Mouse (Mus musculus): Measurements from ENCODE around the gene Acat2. TPM values are rescaled to one million over a fixed set of nuclear protein-coding genes. Genes with fewer than 3 reads are reported as not detected.

The Acat2 gene
- polyA plus RNA-seq, 1 experiment from 2014 or later = 137 TPM

GRCm38 (mm10) chr17:12916588-12917380, 43.8 kb downstream of the Acat2 start:
- ATAC-seq (ENCODE audit: insufficient read depth, low FRiP score) = peak; percentile 63
- Histone ChIP-seq H3K4me1 (ENCODE audit: control insufficient read depth, insufficient read depth, low read length) (peaks cover 8% of the 10 kb centered on the region; the same call in 1 of the 2 replicates), H3K27me3 (ENCODE audit: control insufficient read depth, insufficient read depth, low read length) (no peaks in the 10 kb centered on the region), H3K4me2 (ENCODE audit: low read depth, low read length) (peak overlapping the region; percentile 81), H3K4me3 (replicated peaks; ENCODE audit: low read length) (peak overlapping the region; percentile 99), H3K27ac (ENCODE audit: low read length) (peak overlapping the region; percentile 95), H3K9me3 (replicated peaks; ENCODE audit: control insufficient read depth, low read length) (no peaks in the 10 kb centered on the region), H3K36me3 (ENCODE audit: control insufficient read depth, insufficient read depth, low read length) (peaks cover 33% of the 10 kb centered on the region), H3K9ac (ENCODE audit: low read length) (peak overlapping the region; percentile 99)
- WGBS = under 1% methylated on average over 40 of the region's 40 CpGs

- no peaks in the 10 kb centered on the region for H3K27me3 ChIP-seq (ENCODE audit: control insufficient read depth, insufficient read depth, low read length)
- H3K27ac ChIP-seq (ENCODE audit: low read length) = peak within 1 kb of the TSS; percentile 95
- peak within 1 kb of the TSS; percentile 99 for H3K4me3 ChIP-seq (replicated peaks; ENCODE audit: low read length)
- H3K36me3 ChIP-seq (ENCODE audit: control insufficient read depth, insufficient read depth, low read length) = peaks cover 32% of the 10 kb centered on the region
- peak within 1 kb of the TSS; percentile 99 for H3K9ac ChIP-seq (ENCODE audit: low read length)
- under 1% methylated on average over 56 of the region's 56 CpGs for WGBS
- peak; percentile 99 for ATAC-seq (ENCODE audit: insufficient read depth, low FRiP score)
- peaks cover 8% of the 10 kb centered on the region; the same call in 1 of the 2 replicates for H3K4me1 ChIP-seq (ENCODE audit: control insufficient read depth, insufficient read depth, low read length)
- H3K4me2 ChIP-seq (ENCODE audit: low read depth, low read length) = peak within 1 kb of the TSS; percentile 81
- H3K9me3 ChIP-seq (replicated peaks; ENCODE audit: control insufficient read depth, low read length) = no peaks in the 10 kb centered on the region
Measured at GRCm38 (mm10) chr17:12915881-12916583, 44.5 kb downstream of the Acat2 start, which contains the start of gene Mrpl18. TSS of gene Mrpl18 (minus strand) at chr17:12916345.

DNA sequence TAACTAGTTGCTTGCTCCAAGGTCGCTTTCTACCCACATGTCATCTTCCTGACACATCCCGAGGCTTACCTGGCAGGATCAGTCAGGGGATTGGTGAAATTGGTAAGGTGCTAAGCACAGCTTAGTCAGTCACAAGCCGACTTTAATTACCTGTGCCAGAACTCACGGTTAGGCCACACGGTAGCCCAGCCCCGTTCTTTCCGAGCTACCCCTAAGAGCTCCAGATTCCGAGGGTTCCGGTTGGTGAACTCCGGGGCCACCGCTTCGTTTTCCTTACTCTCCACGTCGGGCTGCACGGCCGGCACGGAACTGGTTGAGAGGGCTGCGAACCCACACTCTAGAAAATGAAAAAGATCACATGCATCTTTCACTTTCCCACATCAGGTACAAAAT, 45.1 kb downstream of the Acat2 start, which contains the start of gene Tcp1:
TSS of gene Tcp1 (plus strand) at position 214 of the 393 bp plus-strand sequence.
- Histone ChIP-seq H3K36me3 (ENCODE audit: control insufficient read depth, insufficient read depth, low read length) (peaks cover 33% of the 10 kb centered on the region), H3K27ac (ENCODE audit: low read length) (peak within 1 kb of the TSS; percentile 95), H3K27me3 (ENCODE audit: control insufficient read depth, insufficient read depth, low read length) (no peaks in the 10 kb centered on the region), H3K9ac (ENCODE audit: low read length) (peak within 1 kb of the TSS; percentile 99), H3K9me3 (replicated peaks; ENCODE audit: control insufficient read depth, low read length) (no peaks in the 10 kb centered on the region), H3K4me1 (ENCODE audit: control insufficient read depth, insufficient read depth, low read length) (peaks cover 8% of the 10 kb centered on the region; the same call in 1 of the 2 replicates), H3K4me2 (ENCODE audit: low read depth, low read length) (peak within 1 kb of the TSS; percentile 81), H3K4me3 (replicated peaks; ENCODE audit: low read length) (peak within 1 kb of the TSS; percentile 99)
- ATAC-seq (ENCODE audit: insufficient read depth, low FRiP score) = no peak
- WGBS = under 1% methylated on average over 18 of the region's 18 CpGs

DNA sequence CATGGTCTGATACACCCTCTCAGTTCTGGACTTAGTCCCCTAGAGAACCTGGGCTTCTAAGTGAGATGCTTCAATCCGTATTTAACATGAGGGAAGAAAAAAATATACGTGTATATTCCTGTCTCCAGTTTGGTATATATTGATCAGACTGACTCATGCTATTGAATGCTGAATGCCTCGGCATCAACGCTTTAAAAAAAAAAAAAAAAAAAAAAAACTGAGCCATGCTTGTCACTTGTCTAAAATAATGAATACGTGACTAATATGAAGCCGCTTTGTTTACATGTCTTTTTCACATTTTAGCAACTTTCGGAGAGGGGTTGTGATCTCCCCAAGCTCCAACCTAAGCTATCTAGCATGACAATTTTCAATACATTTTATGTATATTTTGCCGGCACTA, 50.2 kb downstream of the Acat2 start:
- Histone ChIP-seq H3K36me3 (ENCODE audit: control insufficient read depth, insufficient read depth, low read length) (peaks cover 20% of the 10 kb centered on the region), H3K4me2 (ENCODE audit: low read depth, low read length) (no peak overlapping the region), H3K27ac (ENCODE audit: low read length) (no peak overlapping the region), H3K27me3 (ENCODE audit: control insufficient read depth, insufficient read depth, low read length) (no peaks in the 10 kb centered on the region), H3K9ac (ENCODE audit: low read length) (no peak overlapping the region), H3K4me1 (ENCODE audit: control insufficient read depth, insufficient read depth, low read length) (peaks cover 3% of the 10 kb centered on the region; the same call in 1 of the 2 replicates), H3K4me3 (replicated peaks; ENCODE audit: low read length) (no peak overlapping the region), H3K9me3 (replicated peaks; ENCODE audit: control insufficient read depth, low read length) (no peaks in the 10 kb centered on the region)
- ATAC-seq (ENCODE audit: insufficient read depth, low FRiP score) = no peak
- WGBS = 88% methylated on average over 8 of the region's 8 CpGs

DNA sequence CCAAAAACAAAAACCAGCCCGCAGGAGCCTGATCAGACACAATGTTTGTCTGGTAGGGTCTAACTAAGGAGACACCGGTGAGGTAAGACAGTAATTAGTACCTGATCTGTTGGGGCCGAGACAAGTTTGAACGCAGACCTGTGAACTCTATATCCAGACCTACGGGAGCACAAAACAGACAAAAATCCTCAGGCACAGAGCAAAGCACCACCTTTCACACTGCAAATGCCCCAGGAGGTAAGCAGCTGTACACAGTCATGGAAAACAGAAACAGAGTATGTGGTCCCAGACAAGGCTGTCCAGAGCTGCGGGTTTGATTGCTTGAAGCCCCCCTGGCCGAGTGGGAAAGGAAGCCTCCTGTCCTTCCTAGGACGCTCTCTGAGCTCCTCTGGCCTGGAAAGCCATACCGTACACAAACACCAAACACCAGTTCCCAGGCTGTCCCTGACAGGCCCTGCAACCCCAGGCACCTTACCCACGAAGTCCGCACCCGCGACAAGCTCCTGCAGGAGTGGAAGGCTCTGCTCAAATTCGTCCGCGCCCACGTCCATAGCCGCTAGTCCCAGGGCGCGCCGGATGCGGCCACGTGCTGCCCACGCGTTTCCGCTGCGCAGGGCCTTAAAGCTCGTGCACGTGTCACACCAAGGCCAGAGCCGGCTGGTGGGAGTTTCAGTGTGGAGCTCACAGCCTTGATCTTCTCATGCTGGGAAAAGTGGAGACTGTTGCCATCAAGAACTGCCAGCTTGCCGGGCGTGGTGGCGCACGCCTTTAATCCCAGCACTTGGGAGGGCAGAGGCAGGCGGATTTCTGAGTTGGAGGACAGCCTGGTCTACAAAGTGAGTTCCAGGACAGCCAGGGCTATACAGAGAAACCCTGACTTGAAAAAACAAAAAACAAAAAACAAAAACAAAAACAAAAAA, 50.9 kb downstream of the Acat2 start, which contains the start of gene Pnldc1:
TSS of gene Pnldc1 (minus strand) at position 870 of the 920 bp plus-strand sequence.
- H3K4me2 ChIP-seq (ENCODE audit: low read depth, low read length) = no peak within 1 kb of the TSS
- 75% methylated on average over 35 of the region's 35 CpGs for WGBS
- H3K36me3 ChIP-seq (ENCODE audit: control insufficient read depth, insufficient read depth, low read length) = peaks cover 20% of the 10 kb centered on the region
- H3K4me1 ChIP-seq (ENCODE audit: control insufficient read depth, insufficient read depth, low read length) = no peaks in the 10 kb centered on the region
- no peak within 1 kb of the TSS for H3K9ac ChIP-seq (ENCODE audit: low read length)
- no peaks in the 10 kb centered on the region for H3K27me3 ChIP-seq (ENCODE audit: control insufficient read depth, insufficient read depth, low read length)
- H3K27ac ChIP-seq (ENCODE audit: low read length) = no peak within 1 kb of the TSS
- no peaks in the 10 kb centered on the region for H3K9me3 ChIP-seq (replicated peaks; ENCODE audit: control insufficient read depth, low read length)
- no peak within 1 kb of the TSS for H3K4me3 ChIP-seq (replicated peaks; ENCODE audit: low read length)
- ATAC-seq (ENCODE audit: insufficient read depth, low FRiP score) = no peak

DNA sequence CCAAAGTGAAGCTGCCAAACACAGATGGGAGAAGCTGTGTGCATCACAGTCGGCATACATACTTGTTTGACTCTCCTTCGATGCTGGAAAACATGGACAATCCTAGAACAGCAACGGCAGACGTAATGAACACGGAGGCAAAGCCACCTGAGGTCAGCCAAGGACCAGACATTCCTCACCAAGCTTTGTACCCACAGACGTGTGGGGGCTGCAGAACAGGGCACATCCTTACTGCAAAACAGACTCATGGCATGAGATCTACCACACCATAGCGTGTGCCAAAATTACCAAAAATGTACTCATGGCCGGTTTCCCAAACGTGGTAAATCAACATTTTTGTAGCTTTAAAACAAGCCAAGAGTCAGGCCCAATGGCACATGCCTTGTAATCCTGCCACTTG, 54.1 kb downstream of the Acat2 start:
- Histone ChIP-seq H3K4me3 (replicated peaks; ENCODE audit: low read length) (no peak overlapping the region), H3K27me3 (ENCODE audit: control insufficient read depth, insufficient read depth, low read length) (no peaks in the 10 kb centered on the region), H3K4me2 (ENCODE audit: low read depth, low read length) (no peak overlapping the region), H3K9ac (ENCODE audit: low read length) (no peak overlapping the region), H3K4me1 (ENCODE audit: control insufficient read depth, insufficient read depth, low read length) (no peaks in the 10 kb centered on the region), H3K27ac (ENCODE audit: low read length) (no peak overlapping the region), H3K36me3 (ENCODE audit: control insufficient read depth, insufficient read depth, low read length) (peaks cover 7% of the 10 kb centered on the region; the same call in 1 of the 2 replicates), H3K9me3 (replicated peaks; ENCODE audit: control insufficient read depth, low read length) (no peaks in the 10 kb centered on the region)
- WGBS = 84% methylated on average over 9 of the region's 9 CpGs
- ATAC-seq (ENCODE audit: insufficient read depth, low FRiP score) = no peak

- no peak overlapping the region for H3K9ac ChIP-seq (ENCODE audit: low read length)
- H3K4me3 ChIP-seq (replicated peaks; ENCODE audit: low read length) = no peak overlapping the region
- no peak overlapping the region for H3K27ac ChIP-seq (ENCODE audit: low read length)
- H3K4me2 ChIP-seq (ENCODE audit: low read depth, low read length) = no peak overlapping the region
- no peaks in the 10 kb centered on the region for H3K4me1 ChIP-seq (ENCODE audit: control insufficient read depth, insufficient read depth, low read length)
- H3K27me3 ChIP-seq (ENCODE audit: control insufficient read depth, insufficient read depth, low read length) = no peaks in the 10 kb centered on the region
- WGBS = 78% methylated on average over 4 of the region's 4 CpGs
- ATAC-seq (ENCODE audit: insufficient read depth, low FRiP score) = no peak
- H3K36me3 ChIP-seq (ENCODE audit: control insufficient read depth, insufficient read depth, low read length) = peaks cover 3% of the 10 kb centered on the region; the same call in 1 of the 2 replicates
- no peaks in the 10 kb centered on the region for H3K9me3 ChIP-seq (replicated peaks; ENCODE audit: control insufficient read depth, low read length)
Measured at GRCm38 (mm10) chr17:12905810-12906209, 54.7 kb downstream of the Acat2 start.

- 78% methylated on average over 1 of the region's 1 CpGs for WGBS
- H3K4me2 ChIP-seq (ENCODE audit: low read depth, low read length) = no peak overlapping the region
- H3K4me3 ChIP-seq (replicated peaks; ENCODE audit: low read length) = no peak overlapping the region
- ATAC-seq (ENCODE audit: insufficient read depth, low FRiP score) = no peak
- no peaks in the 10 kb centered on the region for H3K9me3 ChIP-seq (replicated peaks; ENCODE audit: control insufficient read depth, low read length)
- H3K27me3 ChIP-seq (ENCODE audit: control insufficient read depth, insufficient read depth, low read length) = no peaks in the 10 kb centered on the region
- H3K4me1 ChIP-seq (ENCODE audit: control insufficient read depth, insufficient read depth, low read length) = no peaks in the 10 kb centered on the region
- no peaks in the 10 kb centered on the region for H3K36me3 ChIP-seq (ENCODE audit: control insufficient read depth, insufficient read depth, low read length)
- H3K9ac ChIP-seq (ENCODE audit: low read length) = no peak overlapping the region
- H3K27ac ChIP-seq (ENCODE audit: low read length) = no peak overlapping the region
Measured at GRCm38 (mm10) chr17:12904349-12904748, 56.2 kb downstream of the Acat2 start.
